Mouse (Mus musculus) adrenal gland, adult 2 months (tissue): ENCODE results near the gene Diras1. TPM values are rescaled to one million over a fixed set of nuclear protein-coding genes. Genes with fewer than 3 reads are reported as not detected.
"Not testable (repeated sequence)": the region's sequence is repeated elsewhere in the genome, so short reads cannot be mapped to it uniquely, and the experiment has no call there.

Experiments used
- DNase-seq: peaks from one replicate; pipeline ENCODE4 v3.0.0; 2021
- polyA plus RNA-seq: library from polyadenylated mRNA; depleted of rRNA; stranded (reverse); fragments of >200 nt; gene quantifications from 2 replicates; pipeline ENCODE4 v1.2.3, GENCODE M21; 2012
- total RNA-seq, 2 experiments: library from RNA; stranded (reverse); gene quantifications; 2 replicates each; pipeline ENCODE4 v1.2.3; 2021

The Diras1 gene
- total and polyA plus RNA-seq, 3 experiments = 1.4 to 3.6 (median 2.1) TPM

GRCm38 (mm10) chr10:80998778-80999177 is 26.7 kb downstream of the Diras1 start:
- DNase-seq = peak; percentile 46

- no peak for DNase-seq
Observed at GRCm38 (mm10) chr10:80998021-80998420, 27.4 kb downstream of the Diras1 start.

GRCm38 (mm10) chr10:80997332-80997731 is 28.1 kb downstream of the Diras1 start:
- DNase-seq = no peak

GRCm38 (mm10) chr10:80996501-80996900 is 29.0 kb downstream of the Diras1 start:
- no peak for DNase-seq

- DNase-seq = peak; percentile 84
Observed at GRCm38 (mm10) chr10:80995091-80995632, 30.3 kb downstream of the Diras1 start.

- no peak for DNase-seq
Observed at GRCm38 (mm10) chr10:80994621-80995020, 30.8 kb downstream of the Diras1 start.

- no peak for DNase-seq
Observed at GRCm38 (mm10) chr10:80993276-80993675, 32.2 kb downstream of the Diras1 start.

- no peak for DNase-seq
Observed at GRCm38 (mm10) chr10:80991945-80992344, 33.5 kb downstream of the Diras1 start.

- no peak for DNase-seq
Observed at GRCm38 (mm10) chr10:80991007-80991406, 34.5 kb downstream of the Diras1 start.

GRCm38 (mm10) chr10:80990406-80990805 is 35.1 kb downstream of the Diras1 start:
- no peak for DNase-seq

GRCm38 (mm10) chr10:80989854-80990253 is 35.6 kb downstream of the Diras1 start:
- not testable (repeated sequence) for DNase-seq

- DNase-seq = no peak
Observed at GRCm38 (mm10) chr10:80989446-80989845, 36.0 kb downstream of the Diras1 start.

GRCm38 (mm10) chr10:80987709-80988441 is 37.6 kb downstream of the Diras1 start:
- DNase-seq = peak; percentile 91

- peak; percentile 65 for DNase-seq
Observed at GRCm38 (mm10) chr10:80986754-80987153, 38.7 kb downstream of the Diras1 start.

- DNase-seq = no peak
Observed at GRCm38 (mm10) chr10:80985970-80986701, 39.3 kb downstream of the Diras1 start.

- peak; percentile 79 for DNase-seq
Observed at GRCm38 (mm10) chr10:80985241-80985969, 40.1 kb downstream of the Diras1 start.

GRCm38 (mm10) chr10:80984223-80984622 is 41.2 kb downstream of the Diras1 start:
- no peak for DNase-seq

- DNase-seq = peak; percentile 85
Observed at GRCm38 (mm10) chr10:80982381-80982780, 43.1 kb downstream of the Diras1 start.

- no peak for DNase-seq
Observed at GRCm38 (mm10) chr10:80981564-80982112, 43.8 kb downstream of the Diras1 start.

- no peak for DNase-seq
Observed at GRCm38 (mm10) chr10:80975478-80975877, 50.0 kb downstream of the Diras1 start.

GRCm38 (mm10) chr10:80973722-80974121 is 51.7 kb downstream of the Diras1 start:
- DNase-seq = no peak
